Mouse (Mus musculus) midbrain, embryonic 14.5 days (tissue): ENCODE data around the gene Slc23a2. TPM values are rescaled to one million over a fixed set of nuclear protein-coding genes. Genes with fewer than 3 reads are reported as not detected.

Experiments used
- ATAC-seq: fragments of 200-750 bp; cut with Nextera tagmentation; 2 replicates; pipeline ENCODE4 v1.8.0; 2017; ENCODE audit warnings: moderate number of reproducible peaks, moderate library complexity; ENCODE audit not compliant: low FRiP score, low TSS enrichment
- DNase-seq: peaks from one replicate; pipeline ENCODE4 v3.0.0-alpha.2; 2015
- H3K27ac ChIP-seq: fragments of 300-500 bp; sonication (generic); replicated peaks from 2 replicates; pipeline ENCODE4 v1.5.1; 2014; ENCODE audit warnings: mild to moderate bottlenecking, low read depth, low read length, moderate library complexity
- H3K27me3 ChIP-seq: fragments of 300-500 bp; sonication (generic); 2 replicates; pipeline ENCODE4 v1.6.1; 2014; ENCODE audit warnings: low read length, control low read depth, mixed read lengths; ENCODE audit not compliant: control insufficient read depth, insufficient read depth
- H3K36me3 ChIP-seq: fragments of 300-500 bp; sonication (generic); 2 replicates; pipeline ENCODE4 v1.6.1; 2014; ENCODE audit warnings: low read length, control low read depth; ENCODE audit not compliant: control insufficient read depth, insufficient read depth
- H3K4me1 ChIP-seq: fragments of 300-500 bp; sonication (generic); 2 replicates; pipeline ENCODE4 v1.6.1; 2014; ENCODE audit warnings: mild to moderate bottlenecking, antibody characterized with exemption, low read length, control low read depth; ENCODE audit not compliant: control insufficient read depth, insufficient read depth
- H3K4me2 ChIP-seq: fragments of 300-500 bp; sonication (generic); 2 replicates; pipeline ENCODE4 v1.6.1; 2014; ENCODE audit warnings: mild to moderate bottlenecking, low read length, moderate library complexity
- H3K4me3 ChIP-seq: fragments of 300-500 bp; sonication (generic); replicated peaks from 2 replicates; pipeline ENCODE4 v1.5.1; 2014; ENCODE audit warnings: low read depth, low read length
- H3K9ac ChIP-seq: fragments of 300-500 bp; sonication (generic); replicated peaks from 2 replicates; pipeline ENCODE4 v1.6.1; 2014; ENCODE audit warnings: mild to moderate bottlenecking, low read length, moderate library complexity
- H3K9me3 ChIP-seq: fragments of 300-500 bp; sonication (generic); 2 replicates; pipeline ENCODE4 v1.6.1; 2016; ENCODE audit warnings: low read length, control low read depth, mixed read lengths; ENCODE audit not compliant: control insufficient read depth
- WGBS: fragments of 180-500 bp; shearing (Covaris S2); extraction: QIAGEN DNeasy Blood & Tissue Kit; methylation state at CpG from one replicate; pipeline ENCODE4 v1.1.7; 2014; 5-methylcytosine and 5-hydroxymethylcytosine counted together
- polyA plus RNA-seq: library from polyadenylated mRNA; unstranded; fragments of >200 nt; fragmentation: Nextera tagmentation; extraction: Ambion mirVana; gene quantifications from 2 replicates; pipeline ENCODE4 v1.2.1, GENCODE M21; 2014

Gene Slc23a2
- polyA plus RNA-seq, 1 experiment from 2014 or later, result 33.7 TPM

DNA sequence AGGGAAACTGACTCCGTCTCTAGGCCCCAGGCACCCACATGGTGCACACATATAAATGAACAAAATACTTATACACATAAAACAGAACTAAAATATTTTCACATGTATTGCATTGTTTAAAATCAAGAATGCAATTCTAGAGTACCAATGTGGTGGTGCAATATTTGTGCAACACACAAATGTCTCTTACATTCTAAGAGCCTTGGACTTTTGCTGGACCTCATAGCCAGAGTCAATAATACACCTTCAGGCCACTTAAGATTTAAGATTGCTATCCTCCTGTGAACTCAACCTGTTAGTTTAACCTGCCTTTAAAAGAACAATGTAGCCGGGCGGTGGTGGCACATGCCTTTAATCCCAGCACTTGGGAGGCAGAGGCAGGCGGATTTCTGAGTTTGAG lies 98.2 kb downstream of the Slc23a2 start:
- no peak overlapping the region for H3K9ac ChIP-seq
- H3K4me1 ChIP-seq, result no peaks in the 10 kb centered on the region
- no peak overlapping the region for H3K27ac ChIP-seq
- DNase-seq (no peak), ATAC-seq (no peak)
- H3K36me3 ChIP-seq, result no peaks in the 10 kb centered on the region
- no peak overlapping the region for H3K4me3 ChIP-seq
- H3K4me2 ChIP-seq, result no peak overlapping the region
- H3K27me3 ChIP-seq, result no peaks in the 10 kb centered on the region
- no peaks in the 10 kb centered on the region for H3K9me3 ChIP-seq
- 92% methylated on average over 4 of the region's 4 CpGs for WGBS

DNA sequence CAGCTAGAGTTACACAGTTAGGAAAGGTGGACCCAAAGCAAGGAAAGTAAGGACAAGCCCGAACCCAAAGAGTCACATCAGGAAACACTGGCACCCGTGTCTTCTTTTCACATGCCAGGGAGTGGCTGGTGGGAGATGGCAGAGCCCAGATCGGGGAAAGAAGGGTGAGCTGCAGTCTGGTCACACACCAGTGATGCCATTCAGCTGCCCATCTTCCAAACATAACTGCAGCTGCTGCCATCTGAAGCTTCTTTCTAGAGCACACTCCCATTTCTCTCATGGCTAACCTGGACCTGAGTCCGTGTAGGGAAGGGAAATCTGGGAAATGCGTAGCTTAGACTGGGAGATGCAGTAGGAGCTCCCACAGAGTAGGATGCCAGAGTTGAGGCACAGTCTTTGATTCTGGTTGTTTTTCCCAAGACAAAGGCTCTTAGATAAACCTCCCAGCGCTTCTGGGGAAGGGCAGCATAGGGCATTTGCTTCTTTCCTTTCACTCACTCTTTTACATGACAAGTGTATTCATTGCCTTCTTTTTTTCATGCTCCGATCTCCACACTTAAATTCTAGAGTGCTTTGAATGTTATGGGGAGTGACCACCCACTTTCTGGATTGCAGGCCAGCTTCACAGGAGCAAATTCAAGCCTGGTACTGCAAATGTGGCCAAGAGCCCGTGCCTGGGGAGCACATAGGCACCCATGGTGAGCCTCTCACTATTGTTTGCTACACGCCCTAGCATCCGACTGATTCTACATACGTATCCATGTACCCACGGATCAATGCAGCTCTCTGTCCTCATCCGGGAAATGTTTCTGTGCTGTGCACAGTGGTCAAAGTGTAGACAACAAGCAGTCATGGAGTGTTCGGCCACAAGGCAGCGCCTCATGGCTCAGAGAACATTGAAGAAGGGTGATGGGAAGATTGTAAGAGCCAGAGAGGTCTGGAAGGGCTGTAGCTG lies 100.3 kb downstream of the Slc23a2 start:
- no peaks in the 10 kb centered on the region for H3K4me1 ChIP-seq
- no peak overlapping the region for H3K4me2 ChIP-seq
- H3K4me3 ChIP-seq, result no peak overlapping the region
- H3K9me3 ChIP-seq, result no peaks in the 10 kb centered on the region
- H3K27me3 ChIP-seq, result no peaks in the 10 kb centered on the region
- DNase-seq, result no peak
- no peak overlapping the region for H3K9ac ChIP-seq
- no peak for ATAC-seq
- H3K27ac ChIP-seq, result no peak overlapping the region
- H3K36me3 ChIP-seq, result no peaks in the 10 kb centered on the region
- WGBS, result 56% methylated on average over 15 of the region's 15 CpGs

DNA sequence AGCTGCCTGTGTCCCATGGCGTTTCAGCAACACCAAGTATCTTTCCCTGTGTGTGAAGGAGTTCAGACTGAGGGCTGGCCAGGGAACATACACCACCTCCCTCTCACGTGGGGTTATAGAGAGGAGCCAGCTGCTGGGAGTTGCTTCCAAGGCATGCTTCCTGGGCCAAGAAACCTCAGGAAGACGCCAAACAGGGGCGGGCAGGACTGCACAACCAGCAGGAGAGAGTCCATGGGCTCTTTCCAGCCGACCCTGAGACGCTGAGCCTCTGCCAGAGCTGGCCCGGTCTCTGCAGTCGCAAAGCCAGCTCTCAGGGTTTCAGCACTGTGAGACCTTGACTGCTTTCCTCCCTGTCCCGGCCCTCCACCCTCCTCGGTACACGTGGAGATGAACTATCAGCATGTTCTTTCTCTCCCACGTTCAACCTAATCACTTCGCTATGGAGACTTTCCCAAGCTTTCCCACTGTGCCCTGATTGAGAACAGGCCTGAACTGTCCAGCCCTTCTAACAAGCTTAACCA lies 101.7 kb downstream of the Slc23a2 start:
- Histone ChIP-seq H3K4me1 (no peaks in the 10 kb centered on the region), H3K4me3 (no peak overlapping the region), H3K27me3 (no peaks in the 10 kb centered on the region), H3K27ac (no peak overlapping the region), H3K4me2 (no peak overlapping the region), H3K9ac (no peak overlapping the region), H3K36me3 (no peaks in the 10 kb centered on the region), H3K9me3 (no peaks in the 10 kb centered on the region)
- DNase-seq (peak; percentile 33), ATAC-seq (no peak)
- 48% methylated on average over 13 of the region's 13 CpGs for WGBS

DNA sequence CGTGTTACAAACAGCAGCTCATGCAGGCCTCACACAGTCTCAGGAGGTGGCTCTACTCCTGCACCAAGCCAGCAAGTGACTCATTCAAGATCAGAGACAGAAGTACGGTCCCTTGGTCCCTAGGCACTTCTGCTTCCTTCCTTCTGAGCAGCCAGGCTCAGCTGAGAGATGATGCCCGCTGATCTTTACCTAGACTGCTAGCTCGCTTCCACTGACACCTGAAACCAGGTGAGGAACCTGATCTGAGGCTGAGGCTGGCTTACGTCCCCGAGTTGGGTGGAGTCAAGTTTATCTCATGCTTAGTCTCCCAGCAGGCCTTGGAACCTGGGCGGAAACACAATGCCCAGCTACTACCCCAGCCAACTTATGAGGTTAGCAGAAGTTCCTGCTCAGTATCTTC lies 105.0 kb downstream of the Slc23a2 start:
- ATAC-seq (no peak), DNase-seq (no peak)
- H3K27ac ChIP-seq, result no peak overlapping the region
- H3K4me2 ChIP-seq, result no peak overlapping the region
- H3K9me3 ChIP-seq, result no peaks in the 10 kb centered on the region
- WGBS, result 73% methylated on average over 7 of the region's 7 CpGs
- no peak overlapping the region for H3K4me3 ChIP-seq
- no peak overlapping the region for H3K9ac ChIP-seq
- H3K27me3 ChIP-seq, result no peaks in the 10 kb centered on the region
- no peaks in the 10 kb centered on the region for H3K4me1 ChIP-seq
- no peaks in the 10 kb centered on the region for H3K36me3 ChIP-seq

DNA sequence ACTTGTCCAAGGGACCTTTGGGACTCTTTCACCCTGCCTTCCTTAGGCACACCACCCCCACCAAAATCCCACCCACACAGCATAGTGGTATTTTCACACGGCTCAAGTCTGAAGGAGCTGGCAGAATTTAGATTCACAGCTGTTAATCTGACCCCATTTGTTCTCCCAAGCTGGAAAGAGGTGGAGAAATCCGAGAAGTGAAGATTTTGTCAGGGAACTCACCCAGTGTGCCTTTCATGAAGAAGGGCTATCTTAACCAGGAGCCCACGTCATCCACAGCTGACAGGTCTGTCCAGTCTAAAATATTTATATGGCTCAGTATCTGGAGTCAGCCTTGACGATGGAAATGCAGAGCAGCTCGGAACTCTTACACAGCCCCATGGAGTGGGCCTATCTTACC lies 108.6 kb downstream of the Slc23a2 start:
- H3K9ac ChIP-seq, result no peak overlapping the region
- no peak for DNase-seq
- H3K4me3 ChIP-seq, result no peak overlapping the region

DNA sequence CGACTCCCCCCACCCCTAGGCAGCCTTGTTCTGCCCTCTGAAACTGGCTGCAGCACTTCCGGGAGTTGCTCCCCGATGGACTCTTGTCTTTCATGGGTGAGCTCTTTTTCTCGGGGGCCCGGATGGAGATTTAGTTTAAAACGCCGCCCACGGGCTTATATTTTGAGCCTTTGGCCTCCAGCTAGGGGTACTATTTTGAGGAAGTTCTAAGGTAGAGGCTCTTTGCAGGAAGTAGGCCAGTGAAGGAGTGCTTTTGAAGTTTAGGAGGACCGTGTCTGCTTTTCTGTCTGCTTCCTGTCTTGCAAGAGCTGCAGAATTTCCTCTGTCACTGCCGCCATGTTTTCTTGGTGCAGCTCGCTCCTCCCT lies 109.5 kb downstream of the Slc23a2 start:
- peaks cover 9% of the 10 kb centered on the region for H3K4me1 ChIP-seq
- no peaks in the 10 kb centered on the region for H3K36me3 ChIP-seq
- ATAC-seq, result no peak
- H3K9me3 ChIP-seq, result no peaks in the 10 kb centered on the region
- H3K27me3 ChIP-seq, result no peaks in the 10 kb centered on the region
- no peak overlapping the region for H3K4me3 ChIP-seq
- H3K9ac ChIP-seq, result no peak overlapping the region
- H3K27ac ChIP-seq, result no peak overlapping the region
- WGBS, result 50% methylated on average over 11 of the region's 11 CpGs
- no peak for DNase-seq
- H3K4me2 ChIP-seq, result no peak overlapping the region

More for the DNA sequence above, 108.6 kb downstream of the Slc23a2 start:
- Histone ChIP-seq H3K9me3 (no peaks in the 10 kb centered on the region), H3K36me3 (no peaks in the 10 kb centered on the region), H3K27me3 (no peaks in the 10 kb centered on the region), H3K4me1 (0 out of 2 replicates have a peak, but pooled peaks cover under 1% of the 10 kb centered on the region), H3K27ac (no peak overlapping the region), H3K4me2 (no peak overlapping the region)
- WGBS, result 81% methylated on average over 5 of the region's 5 CpGs
- no peak for ATAC-seq

DNA sequence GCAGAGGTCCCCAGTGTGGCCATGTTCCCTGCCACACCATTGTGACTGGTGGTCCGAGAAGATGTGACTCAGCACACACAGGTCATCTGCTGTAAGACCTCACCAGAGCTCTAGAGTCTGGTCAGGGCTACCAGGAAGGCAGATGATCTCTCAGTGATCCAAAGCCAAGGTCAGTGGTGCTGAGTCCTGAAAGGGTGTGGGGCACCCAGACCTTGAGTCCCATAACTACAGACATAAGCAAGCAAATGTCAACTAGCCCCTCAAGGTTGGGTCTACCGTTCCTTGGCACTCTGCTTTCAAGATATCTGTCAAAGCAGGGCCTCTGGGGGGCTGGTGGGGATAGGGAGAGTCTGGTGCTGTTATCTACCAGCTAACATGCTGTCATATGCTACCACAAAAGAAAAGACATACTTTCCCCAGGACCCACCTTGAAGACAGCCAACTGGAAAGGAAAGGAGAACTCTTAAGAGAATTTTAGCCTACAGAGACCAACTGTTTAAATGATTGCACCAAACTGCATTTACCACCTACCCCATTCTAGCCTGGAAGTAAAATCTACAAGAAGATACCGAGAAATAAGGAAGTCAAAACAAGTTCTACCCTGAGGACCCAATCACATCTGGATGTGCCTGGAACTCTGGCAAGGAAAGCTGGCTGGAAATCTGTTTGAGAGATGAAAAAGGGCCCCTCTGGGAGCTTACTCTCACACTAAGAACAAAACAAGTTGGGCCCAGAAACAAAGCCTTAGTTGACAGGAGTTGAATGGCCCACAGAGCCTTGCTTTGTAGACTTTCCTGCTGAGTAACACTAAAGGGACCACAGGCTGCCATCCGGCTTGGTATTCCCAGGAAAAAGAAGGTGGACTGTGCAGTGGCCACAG lies 110.1 kb downstream of the Slc23a2 start:
- WGBS, result 59% methylated on average over 4 of the region's 4 CpGs
- no peaks in the 10 kb centered on the region for H3K9me3 ChIP-seq
- ATAC-seq, result no peak
- no peak overlapping the region for H3K4me2 ChIP-seq
- no peak for DNase-seq
- no peaks in the 10 kb centered on the region for H3K36me3 ChIP-seq
- H3K9ac ChIP-seq, result no peak overlapping the region
- 0 out of 2 replicates have a peak overlapping the region, but pooled peaks have one; percentile 2 for H3K27ac ChIP-seq
- no peak overlapping the region for H3K4me3 ChIP-seq
- H3K27me3 ChIP-seq, result no peaks in the 10 kb centered on the region
- H3K4me1 ChIP-seq, result peaks cover 9% of the 10 kb centered on the region

DNA sequence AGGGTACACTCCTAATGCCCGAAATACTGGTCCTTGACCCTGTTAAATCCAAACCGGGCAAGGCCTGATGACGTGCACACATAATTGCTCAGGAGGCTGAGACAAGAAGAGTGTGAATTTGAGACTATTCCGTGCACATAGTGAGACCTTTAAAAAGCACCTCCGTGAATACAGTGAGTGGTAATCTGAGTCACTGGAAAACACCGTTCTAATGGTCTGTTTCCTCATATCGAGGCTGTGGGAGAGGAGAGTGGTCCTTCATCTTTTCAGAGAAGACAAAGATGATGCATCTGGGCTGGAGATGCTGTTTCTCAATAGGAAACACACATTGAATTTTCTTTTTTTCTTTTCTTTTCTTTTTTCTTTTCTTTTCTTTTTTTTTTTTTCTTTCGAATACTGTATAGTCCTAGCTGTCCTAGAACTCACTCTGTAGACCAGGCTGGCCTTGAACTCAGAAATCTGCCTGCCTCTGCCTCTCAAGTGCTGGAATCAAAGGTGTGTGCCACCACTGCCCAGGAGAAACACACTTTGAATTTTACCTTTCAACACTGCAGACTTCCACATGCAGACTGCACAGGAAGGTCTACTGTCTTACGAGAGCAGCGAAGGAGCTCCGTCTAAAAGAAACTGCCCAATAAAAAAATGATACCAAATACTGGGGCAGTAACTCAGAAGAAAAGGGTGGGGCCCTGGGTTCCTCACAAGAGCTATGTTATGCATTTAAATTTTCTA lies 113.4 kb downstream of the Slc23a2 start:
- 60% methylated on average over 11 of the region's 11 CpGs for WGBS
- no peak for DNase-seq

More for the DNA sequence above, 113.4 kb downstream of the Slc23a2 start:
- no peak overlapping the region for H3K9ac ChIP-seq
- no peak overlapping the region for H3K4me3 ChIP-seq
- H3K4me1 ChIP-seq, result peaks cover 25% of the 10 kb centered on the region
- H3K9me3 ChIP-seq, result no peaks in the 10 kb centered on the region
- H3K36me3 ChIP-seq, result no peaks in the 10 kb centered on the region
- H3K4me2 ChIP-seq, result peak overlapping the region; percentile 93
- no peaks in the 10 kb centered on the region for H3K27me3 ChIP-seq
- peak overlapping the region; percentile 94 for H3K27ac ChIP-seq
- ATAC-seq, result no peak
